Mouse (Mus musculus) heart, adult 2 months (tissue): Measurements from ENCODE around the gene Hhipl1. TPM values are rescaled to one million over a fixed set of nuclear protein-coding genes. Genes with fewer than 3 reads are reported as not detected.

Source experiments
- DNase-seq, 2 experiments: peaks; one replicate each; pipeline ENCODE4 v3.0.0; 2021
- H3K27ac ChIP-seq: fragments of 200-600 bp; 2 replicates; pipeline ENCODE4 v1.8.1; 2022
- H3K27me3 ChIP-seq: fragments of 200-500 bp; 2 replicates; pipeline ENCODE4 v1.6.1; 2012; ENCODE audit warnings: mild to moderate bottlenecking, low read length, inconsistent platforms, mixed read lengths; ENCODE audit not compliant: control insufficient read depth, insufficient read depth
- H3K36me3 ChIP-seq: fragments of 200-500 bp; 2 replicates; pipeline ENCODE4 v1.6.1; 2012; ENCODE audit warnings: low read length, inconsistent platforms; ENCODE audit not compliant: control insufficient read depth, insufficient read depth
- H3K4me1 ChIP-seq: fragments of 200-500 bp; 2 replicates; pipeline ENCODE4 v1.6.1; 2011; ENCODE audit warnings: low read length; ENCODE audit not compliant: control insufficient read depth, insufficient read depth
- H3K4me3 ChIP-seq: fragments of 200-600 bp; 2 replicates; pipeline ENCODE4 v1.8.1; 2022
- H3K79me2 ChIP-seq: fragments of 200-500 bp; replicated peaks from 2 replicates; pipeline ENCODE4 v1.6.1; 2012; ENCODE audit warnings: mild to moderate bottlenecking, inconsistent platforms, low read length, moderate library complexity, mixed read lengths; ENCODE audit not compliant: control insufficient read depth, insufficient read depth
- H3K9ac ChIP-seq: fragments of 200-500 bp; 2 replicates; pipeline ENCODE4 v1.6.1; 2012; ENCODE audit warnings: low read depth, mild to moderate bottlenecking, control low read depth, inconsistent platforms, low read length, mixed read lengths
- CTCF ChIP-seq: fragments of 200-600 bp; IDR thresholded peaks from 2 replicates; pipeline ENCODE4 v1.8.1; 2022; ENCODE audit warnings: antibody characterized with exemption, mild to moderate bottlenecking, moderate library complexity
- EP300 ChIP-seq: fragments of 200-500 bp; IDR thresholded peaks from 2 replicates; pipeline ENCODE4 v1.6.1; 2011; ENCODE audit warnings: low read depth, low read length, control low read depth; ENCODE audit not compliant: insufficient read depth
- POLR2A ChIP-seq: fragments of 200-500 bp; IDR thresholded peaks from 2 replicates; pipeline ENCODE4 v1.6.1; 2011; ENCODE audit warnings: mild to moderate bottlenecking, low read depth, low read length, control low read depth; ENCODE audit not compliant: insufficient read depth
- WGBS: fragments of 180-500 bp; shearing (Covaris S2); methylation state at CpG from one replicate; pipeline ENCODE4 v1.1.7; 2018; 5-methylcytosine and 5-hydroxymethylcytosine counted together
- intact Hi-C: fragments of 180-260 bp; cut with DNase I; formaldehyde crosslinking; loops from one replicate; pipeline ENCODE4 v1.15.1; 2025
- polyA plus RNA-seq: library from polyadenylated mRNA; depleted of rRNA; stranded (reverse); fragments of >200 nt; gene quantifications from 2 replicates; pipeline ENCODE4 v1.2.3, GENCODE M21; 2012
- total RNA-seq, 2 experiments: library from RNA; stranded (reverse); gene quantifications; 2 replicates each; pipeline ENCODE4 v1.2.3; 2021

Gene Hhipl1
- total and polyA plus RNA-seq, 3 experiments = 1.2 to 1.8 (median 1.5) TPM

DNA sequence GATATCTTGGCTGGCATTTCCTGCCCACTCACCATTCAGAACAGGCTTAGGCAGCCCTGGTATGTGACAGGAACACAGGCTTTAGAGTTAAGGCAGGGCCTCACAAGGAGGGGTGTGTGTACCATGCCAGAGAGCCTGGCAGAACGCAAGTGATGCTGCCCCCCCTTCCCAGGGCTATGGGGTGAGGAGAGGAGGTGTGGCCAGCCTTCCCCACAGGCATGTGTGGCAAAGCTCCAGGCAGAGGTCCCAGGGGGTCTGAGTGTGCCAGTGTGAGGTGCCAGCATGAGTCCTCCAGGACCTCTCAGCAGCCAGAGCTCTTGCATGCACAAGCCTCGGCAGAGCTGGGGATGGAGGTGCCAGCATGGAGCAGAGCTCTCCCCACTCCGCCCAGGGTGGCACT lies 11.4 kb upstream of the Hhipl1 start:
- no peak for TF ChIP-seq CTCF
- TF ChIP-seq POLR2A = no peak
- no peak for TF ChIP-seq EP300
- H3K27ac ChIP-seq = no peak overlapping the region
- H3K36me3 ChIP-seq = no peaks in the 10 kb centered on the region
- no peaks in the 10 kb centered on the region for H3K27me3 ChIP-seq
- intact Hi-C loops = no loop called here
- no peak overlapping the region for H3K4me3 ChIP-seq
- no peaks in the 10 kb centered on the region for H3K79me2 ChIP-seq
- peaks cover 2% of the 10 kb centered on the region; the same call in 1 of the 2 replicates for H3K4me1 ChIP-seq
- DNase-seq = no peak
- WGBS = 71% methylated on average over 3 of the region's 3 CpGs
- H3K9ac ChIP-seq = no peak overlapping the region

DNA sequence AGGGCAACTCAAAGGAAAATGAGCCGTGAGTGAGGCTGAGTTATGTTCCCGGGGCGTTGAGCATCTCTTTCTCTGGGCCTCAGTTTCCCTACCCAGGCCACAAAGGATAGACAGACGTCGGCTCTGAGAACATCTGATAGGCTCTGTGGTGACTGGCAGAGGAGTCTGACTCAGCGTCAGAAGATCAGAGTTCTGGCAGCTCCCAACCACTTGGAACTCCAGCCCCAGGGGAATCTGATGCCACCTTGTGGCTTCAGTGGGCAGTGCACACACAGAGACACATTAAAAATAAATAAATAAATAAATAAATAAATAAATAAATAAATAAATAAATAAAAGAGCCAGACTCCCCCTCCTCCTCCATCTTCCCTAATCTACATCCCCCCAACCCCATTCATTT lies 9.0 kb upstream of the Hhipl1 start:
- H3K27ac ChIP-seq = no peak overlapping the region
- H3K79me2 ChIP-seq = no peaks in the 10 kb centered on the region
- peaks cover 2% of the 10 kb centered on the region; the same call in 1 of the 2 replicates for H3K4me1 ChIP-seq
- WGBS = 68% methylated on average over 6 of the region's 6 CpGs
- TF ChIP-seq POLR2A = no peak
- TF ChIP-seq EP300 = no peak
- TF ChIP-seq CTCF = peak; percentile 63
- H3K4me3 ChIP-seq = no peak overlapping the region
- no peak overlapping the region for H3K9ac ChIP-seq
- no peak for DNase-seq
- H3K27me3 ChIP-seq = no peaks in the 10 kb centered on the region
- intact Hi-C loops = no loop called here
- no peaks in the 10 kb centered on the region for H3K36me3 ChIP-seq

DNA sequence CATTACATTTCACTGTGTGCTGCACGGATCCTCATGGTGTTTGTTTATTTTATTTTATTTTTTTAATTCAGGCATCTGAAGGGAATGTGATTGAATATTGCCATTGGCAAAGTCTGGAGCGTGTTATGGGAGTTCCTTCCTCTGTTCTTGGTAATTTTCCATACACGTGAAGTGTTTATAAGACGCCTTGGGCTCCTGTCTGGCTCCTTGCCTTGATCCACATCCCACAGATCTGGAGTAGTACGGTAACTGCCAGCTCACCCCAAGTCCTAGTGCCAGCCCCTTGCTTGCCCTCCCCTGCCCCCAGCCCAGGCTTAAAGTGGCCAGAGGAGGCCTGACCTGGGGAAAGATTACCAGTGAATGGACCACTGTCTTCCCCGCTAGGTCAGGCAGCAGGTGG lies 5.1 kb upstream of the Hhipl1 start:
- WGBS = 50% methylated on average over 6 of the region's 6 CpGs

DNA sequence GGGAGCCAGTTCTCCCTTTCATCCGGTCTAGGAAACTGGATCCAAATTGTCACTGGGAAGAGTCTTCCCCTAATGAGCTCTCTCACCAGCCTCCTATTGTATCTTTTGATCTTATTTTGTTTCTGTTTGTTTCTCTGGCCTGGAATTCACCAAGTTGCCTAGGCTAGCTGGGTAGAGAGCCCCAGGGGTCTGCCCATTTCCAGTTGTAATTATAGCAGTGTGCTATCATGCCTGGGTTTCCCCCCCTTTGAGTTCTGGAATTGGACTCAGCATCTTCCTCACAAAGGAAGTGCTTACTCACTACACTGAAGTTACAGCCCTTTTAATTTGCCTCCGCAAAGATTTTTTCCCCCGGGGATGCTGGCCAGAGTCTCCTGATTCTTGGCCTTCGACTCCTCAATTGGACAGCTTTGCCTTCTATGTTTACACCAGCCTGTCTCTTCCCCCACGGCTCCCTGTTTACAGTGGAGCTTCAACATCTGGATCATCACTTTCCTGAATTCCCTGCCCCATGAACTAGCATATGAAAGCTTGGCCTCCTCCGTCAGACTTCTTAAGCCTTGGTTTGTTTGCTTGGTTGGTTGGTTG lies 2.2 kb upstream of the Hhipl1 start:
- Histone ChIP-seq H3K27ac (no peak overlapping the region; the same call in 1 of the 2 replicates), H3K4me3 (no peak overlapping the region), H3K27me3 (no peaks in the 10 kb centered on the region), H3K4me1 (peaks cover 5% of the 10 kb centered on the region; the same call in 1 of the 2 replicates), H3K79me2 (no peaks in the 10 kb centered on the region), H3K9ac (no peak overlapping the region), H3K36me3 (no peaks in the 10 kb centered on the region)
- peak in 1 of 2 experiments; percentile 31 for DNase-seq
- TF ChIP-seq POLR2A (no peak), EP300 (no peak)
- WGBS = 32% methylated on average over 6 of the region's 6 CpGs
- intact Hi-C loops = no loop called here

More for the DNA sequence above, 5.1 kb upstream of the Hhipl1 start:
- H3K27me3 ChIP-seq = no peaks in the 10 kb centered on the region
- no peak for DNase-seq
- H3K27ac ChIP-seq = no peak overlapping the region
- H3K4me3 ChIP-seq = no peak overlapping the region
- H3K79me2 ChIP-seq = no peaks in the 10 kb centered on the region
- no peak overlapping the region for H3K9ac ChIP-seq
- intact Hi-C loops = no loop called here
- no peak for TF ChIP-seq EP300
- TF ChIP-seq CTCF = no peak
- TF ChIP-seq POLR2A = no peak
- H3K36me3 ChIP-seq = no peaks in the 10 kb centered on the region
- H3K4me1 ChIP-seq = peaks cover 3% of the 10 kb centered on the region; the same call in 1 of the 2 replicates

DNA sequence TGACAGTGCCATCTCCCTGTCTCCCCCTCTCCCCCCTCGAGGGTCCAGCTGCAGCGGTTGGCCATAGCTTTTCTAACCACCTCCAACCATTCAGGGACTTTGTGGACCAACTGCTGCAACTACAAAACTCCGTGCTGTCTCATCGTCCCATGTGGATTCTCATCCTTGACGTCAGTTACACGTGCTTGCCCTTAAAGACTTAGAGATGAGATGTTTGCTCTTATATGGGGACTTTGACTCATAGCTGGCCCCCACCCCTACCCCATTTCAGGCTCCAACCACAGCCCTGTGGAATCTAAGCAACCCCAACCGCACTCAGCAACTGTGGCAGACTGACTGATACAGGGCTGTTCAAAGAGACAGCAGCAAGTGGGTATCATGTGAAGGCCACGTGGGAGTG lies 898 bp upstream of the Hhipl1 start:
- Histone ChIP-seq H3K36me3 (no peaks in the 10 kb centered on the region), H3K27me3 (no peaks in the 10 kb centered on the region), H3K4me1 (peaks cover 12% of the 10 kb centered on the region), H3K4me3 (no peak overlapping the region), H3K27ac (no peak overlapping the region), H3K79me2 (no peaks in the 10 kb centered on the region), H3K9ac (no peak overlapping the region)
- DNase-seq = no peak
- intact Hi-C loops = no loop called here
- WGBS = 79% methylated on average over 8 of the region's 8 CpGs
- no peak for TF ChIP-seq CTCF
- TF ChIP-seq POLR2A = no peak
- TF ChIP-seq EP300 = no peak

DNA sequence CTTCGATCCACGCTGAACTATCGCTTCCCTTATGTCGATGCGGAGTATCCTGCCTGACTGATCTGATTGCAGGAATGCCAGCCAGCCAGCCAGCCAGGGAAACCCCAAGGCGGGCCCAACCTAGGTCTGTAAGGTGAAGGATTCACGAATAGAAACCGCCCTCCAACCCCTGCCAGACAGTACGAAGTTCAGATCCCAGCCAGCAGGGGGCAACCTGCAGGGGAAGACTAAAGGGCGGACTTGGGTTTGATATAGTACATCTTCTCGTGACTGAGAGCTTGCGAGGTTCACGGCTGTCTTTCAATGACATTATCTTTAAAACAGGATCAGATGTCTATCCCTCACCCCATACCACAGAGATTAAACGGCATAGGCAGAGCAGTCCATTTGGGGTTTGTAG lies 1.5 kb downstream of the Hhipl1 start:
- peak; percentile 38 to 71 for DNase-seq
- peaks cover 17% of the 10 kb centered on the region for H3K4me1 ChIP-seq
- H3K79me2 ChIP-seq = no peaks in the 10 kb centered on the region
- peak; percentile 87 for TF ChIP-seq CTCF
- TF ChIP-seq POLR2A = no peak
- intact Hi-C loops = no loop called here
- H3K27me3 ChIP-seq = no peaks in the 10 kb centered on the region
- no peak overlapping the region; the same call in 1 of the 2 replicates for H3K27ac ChIP-seq
- no peaks in the 10 kb centered on the region for H3K36me3 ChIP-seq
- H3K9ac ChIP-seq = no peak overlapping the region
- 29% methylated on average over 14 of the region's 14 CpGs for WGBS
- H3K4me3 ChIP-seq = no peak overlapping the region
